Mouse (Mus musculus): Measurements from ENCODE around the gene Dleu7. TPM values are rescaled to one million over a fixed set of nuclear protein-coding genes. Genes with fewer than 3 reads are reported as not detected.
A peak's percentile ranks its signal among the peaks of the same experiment; 100 is the strongest.

Dleu7 gene
- total and polyA plus RNA-seq, 2 experiments from 2014 or later, result 0.16 to 0.65 TPM

DNA sequence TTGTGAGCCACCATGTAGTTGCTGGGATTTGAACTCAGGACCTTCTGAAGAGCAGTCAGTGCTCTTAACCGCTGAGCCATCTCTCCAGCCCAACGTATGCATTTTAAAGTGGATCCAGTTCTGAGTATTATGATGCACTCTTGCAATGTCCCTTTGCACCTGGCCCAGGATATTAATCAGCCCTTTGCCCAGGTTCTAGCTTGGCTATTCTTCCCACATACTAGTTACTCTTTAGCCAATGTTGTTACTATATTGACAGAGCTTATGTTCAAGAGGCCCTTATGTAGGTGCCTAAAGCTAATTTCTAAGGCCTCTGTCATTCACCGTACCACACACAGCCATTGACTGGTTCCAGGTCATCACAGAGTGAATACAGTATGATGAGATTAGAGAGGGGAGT lies 4.1 kb downstream of the Dleu7 start:
- WGBS, result 87% methylated on average over 3 of the region's 3 CpGs
- Histone ChIP-seq H3K36me3 (replicated peaks; ENCODE audit: control insufficient read depth, insufficient read depth, low read length) (no peaks in the 10 kb centered on the region), H3K4me2 (ENCODE audit: low read depth, low read length) (no peak overlapping the region), H3K9me3 (replicated peaks; ENCODE audit: control insufficient read depth, low read length) (no peaks in the 10 kb centered on the region), H3K27me3 (ENCODE audit: control insufficient read depth, insufficient read depth, low read length) (no peaks in the 10 kb centered on the region), H3K9ac (replicated peaks; ENCODE audit: low read depth, low read length) (no peak overlapping the region), H3K27ac (ENCODE audit: low read depth) (no peak overlapping the region), H3K4me3 (ENCODE audit: low read depth, low read length) (no peak overlapping the region), H3K4me1 (ENCODE audit: control insufficient read depth, insufficient read depth) (peaks cover 9% of the 10 kb centered on the region)
- no peak for DNase-seq (ENCODE audit: low spot score)
- ATAC-seq (ENCODE audit: insufficient read depth, low read depth), result no peak
- TF ChIP-seq EP300 (IDR thresholded peaks at IDR 0.05; ENCODE audit: low read depth) (no peak), CTCF (IDR thresholded peaks at IDR 0.05; ENCODE audit: low read depth) (no peak)

DNA sequence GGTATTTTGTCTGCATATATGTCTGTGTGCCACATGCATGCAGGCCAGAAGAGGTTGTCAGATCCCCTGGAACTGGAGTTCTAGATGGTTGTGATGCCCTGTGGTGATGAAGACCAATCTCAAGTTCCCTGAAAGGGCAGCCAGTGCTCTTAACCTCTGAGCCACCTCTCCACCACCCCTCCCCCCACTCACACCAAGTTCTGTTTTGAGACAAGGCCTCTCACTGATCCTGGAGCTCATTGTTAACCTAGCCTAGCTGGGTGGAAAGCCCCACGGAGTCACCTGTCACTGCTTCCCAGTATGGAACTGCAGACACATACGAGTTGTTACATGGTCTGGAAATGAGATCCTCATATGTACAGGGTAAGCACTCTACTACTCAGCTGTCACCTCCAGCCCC lies 9.9 kb downstream of the Dleu7 start:
- H3K4me3 ChIP-seq (ENCODE audit: low read depth, low read length), result no peak overlapping the region
- TF ChIP-seq EP300 (IDR thresholded peaks at IDR 0.05; ENCODE audit: low read depth) (no peak), CTCF (IDR thresholded peaks at IDR 0.05; ENCODE audit: low read depth) (no peak)
- ATAC-seq (ENCODE audit: insufficient read depth, low read depth), result no peak
- no peaks in the 10 kb centered on the region for H3K27me3 ChIP-seq (ENCODE audit: control insufficient read depth, insufficient read depth, low read length)
- DNase-seq (ENCODE audit: low spot score), result no peak
- H3K27ac ChIP-seq (ENCODE audit: low read depth), result no peak overlapping the region
- WGBS, result 55% methylated on average over 2 of the region's 2 CpGs
- H3K36me3 ChIP-seq (replicated peaks; ENCODE audit: control insufficient read depth, insufficient read depth, low read length), result no peaks in the 10 kb centered on the region
- H3K9me3 ChIP-seq (replicated peaks; ENCODE audit: control insufficient read depth, low read length), result no peaks in the 10 kb centered on the region
- H3K4me1 ChIP-seq (ENCODE audit: control insufficient read depth, insufficient read depth), result no peaks in the 10 kb centered on the region
- no peak overlapping the region for H3K9ac ChIP-seq (replicated peaks; ENCODE audit: low read depth, low read length)
- H3K4me2 ChIP-seq (ENCODE audit: low read depth, low read length), result no peak overlapping the region

GRCm38 (mm10) chr14:62273604-62274003 lies 19.2 kb downstream of the Dleu7 start:
- no peak overlapping the region for H3K4me2 ChIP-seq (ENCODE audit: low read depth, low read length)
- H3K4me3 ChIP-seq (ENCODE audit: low read depth, low read length), result no peak overlapping the region
- no peak overlapping the region for H3K27ac ChIP-seq (ENCODE audit: low read depth)
- TF ChIP-seq EP300 (IDR thresholded peaks at IDR 0.05; ENCODE audit: low read depth) (no peak), CTCF (IDR thresholded peaks at IDR 0.05; ENCODE audit: low read depth) (no peak)
- H3K4me1 ChIP-seq (ENCODE audit: control insufficient read depth, insufficient read depth), result no peaks in the 10 kb centered on the region
- no peaks in the 10 kb centered on the region for H3K36me3 ChIP-seq (replicated peaks; ENCODE audit: control insufficient read depth, insufficient read depth, low read length)
- no peaks in the 10 kb centered on the region for H3K27me3 ChIP-seq (ENCODE audit: control insufficient read depth, insufficient read depth, low read length)
- no peak for DNase-seq (ENCODE audit: low spot score)
- H3K9me3 ChIP-seq (replicated peaks; ENCODE audit: control insufficient read depth, low read length), result no peaks in the 10 kb centered on the region
- no peak overlapping the region for H3K9ac ChIP-seq (replicated peaks; ENCODE audit: low read depth, low read length)
- WGBS, result 65% methylated on average over 3 of the region's 3 CpGs
- ATAC-seq (ENCODE audit: insufficient read depth, low read depth), result no peak

- Histone ChIP-seq H3K27me3 (ENCODE audit: control insufficient read depth, insufficient read depth, low read length) (no peaks in the 10 kb centered on the region), H3K27ac (ENCODE audit: low read depth) (no peak overlapping the region), H3K9ac (replicated peaks; ENCODE audit: low read depth, low read length) (no peak overlapping the region), H3K9me3 (replicated peaks; ENCODE audit: control insufficient read depth, low read length) (no peaks in the 10 kb centered on the region), H3K4me1 (ENCODE audit: control insufficient read depth, insufficient read depth) (no peaks in the 10 kb centered on the region), H3K4me3 (ENCODE audit: low read depth, low read length) (no peak overlapping the region), H3K4me2 (ENCODE audit: low read depth, low read length) (no peak overlapping the region), H3K36me3 (replicated peaks; ENCODE audit: control insufficient read depth, insufficient read depth, low read length) (no peaks in the 10 kb centered on the region)
- ATAC-seq (ENCODE audit: insufficient read depth, low read depth), result no peak
- no peak for TF ChIP-seq CTCF (IDR thresholded peaks at IDR 0.05; ENCODE audit: low read depth)
- no peak for TF ChIP-seq EP300 (IDR thresholded peaks at IDR 0.05; ENCODE audit: low read depth)
- WGBS, result 84% methylated on average over 12 of the region's 12 CpGs
- DNase-seq (ENCODE audit: low spot score), result no peak
These were observed 22.0 kb downstream of the Dleu7 start for GRCm38 (mm10) chr14:62270698-62271396.

DNA sequence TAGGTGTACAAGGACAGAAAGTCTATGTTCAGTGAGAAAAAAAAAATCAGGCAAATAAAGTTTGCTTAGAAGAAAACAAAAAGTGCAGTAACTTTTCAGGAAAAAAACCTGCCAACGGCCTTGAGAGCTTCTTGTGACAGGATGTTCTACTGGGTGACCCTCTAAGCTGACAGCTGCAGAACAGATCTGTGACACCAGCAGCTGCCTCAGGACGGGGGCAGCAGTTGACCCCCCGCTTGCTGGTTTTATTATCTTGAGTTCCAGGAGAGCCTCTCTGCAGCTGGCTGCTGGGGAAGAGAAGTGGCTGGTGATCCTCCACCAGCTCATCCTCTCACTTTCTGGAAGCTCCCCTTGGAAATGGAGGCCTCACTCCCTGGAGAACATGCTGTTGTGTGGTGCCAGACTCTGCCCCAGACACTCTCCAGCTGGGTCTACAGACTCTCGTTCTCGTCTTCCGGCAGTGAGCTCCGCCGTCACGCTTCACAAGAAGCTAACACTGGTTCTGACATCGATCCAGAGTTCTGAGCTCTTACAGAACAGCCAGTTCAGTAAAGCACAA lies 33.8 kb downstream of the Dleu7 start:
- Histone ChIP-seq H3K36me3 (replicated peaks; ENCODE audit: control insufficient read depth, insufficient read depth, low read length) (no peaks in the 10 kb centered on the region), H3K4me3 (ENCODE audit: low read depth, low read length) (no peak overlapping the region), H3K4me2 (ENCODE audit: low read depth, low read length) (0 out of 2 replicates have a peak overlapping the region, but pooled peaks have one; percentile 9), H3K4me1 (ENCODE audit: control insufficient read depth, insufficient read depth) (peaks cover 6% of the 10 kb centered on the region; the same call in 1 of the 2 replicates), H3K27ac (ENCODE audit: low read depth) (peak overlapping the region; percentile 39), H3K9me3 (replicated peaks; ENCODE audit: control insufficient read depth, low read length) (no peaks in the 10 kb centered on the region), H3K27me3 (ENCODE audit: control insufficient read depth, insufficient read depth, low read length) (no peaks in the 10 kb centered on the region), H3K9ac (replicated peaks; ENCODE audit: low read depth, low read length) (no peak overlapping the region)
- 37% methylated on average over 10 of the region's 10 CpGs for WGBS
- peak; percentile 41; the same call in 1 of the 2 replicates for ATAC-seq (ENCODE audit: insufficient read depth, low read depth)
- no peak for TF ChIP-seq CTCF (IDR thresholded peaks at IDR 0.05; ENCODE audit: low read depth)
- no peak for TF ChIP-seq EP300 (IDR thresholded peaks at IDR 0.05; ENCODE audit: low read depth)
- DNase-seq (ENCODE audit: low spot score), result peak; percentile 8
